In genomic region chr2:116975601-116976431, GRCm38 (mm10) we compare ENCODE assay signal across 8 mouse cellular contexts.
A peak's percentile ranks its signal among the peaks of the same experiment; 100 is the strongest.
DNase-seq lines count a peak whose midpoint lies in the region; ATAC-seq and TF ChIP-seq lines count a peak whose summit lies in the region.

No protein-coding gene starts in this region.

- peak; percentile 64; the same call in 1 of the 2 replicates for TF ChIP-seq POLR2A in heart, adult 2 months (IDR thresholded peaks at IDR 0.05; ENCODE audit: insufficient read depth, low read depth, low read length)

- TF ChIP-seq EP300 in heart, adult 2 months (IDR thresholded peaks at IDR 0.05; ENCODE audit: insufficient read depth, low read depth, low read length): no peak

- no peaks in the 10 kb centered on the region for H3K9me3 ChIP-seq in embryonic facial prominence, embryonic 11.5 days (replicated peaks; ENCODE audit: control insufficient read depth, low read length)
- H3K9me3 ChIP-seq in limb, embryonic 10.5 days (replicated peaks): no peaks in the 10 kb centered on the region
- no peaks in the 10 kb centered on the region for H3K9me3 ChIP-seq in midbrain, embryonic 11.5 days (ENCODE audit: control insufficient read depth, low read length)

- peak overlapping the region; percentile 98 for H3K27ac ChIP-seq in embryonic facial prominence, embryonic 11.5 days (replicated peaks; ENCODE audit: low read depth, low read length)
- H3K27ac ChIP-seq in heart, adult 2 months: peak overlapping the region; percentile 93
- H3K27ac ChIP-seq in limb, embryonic 10.5 days: peak overlapping the region; percentile 98
- peak overlapping the region; percentile 96 for H3K27ac ChIP-seq in midbrain, embryonic 11.5 days (ENCODE audit: low read depth, low read length)

- peak; percentile 90 for ATAC-seq in embryonic facial prominence, embryonic 11.5 days (replicated peaks; ENCODE audit: insufficient number of reproducible peaks, low FRiP score, low TSS enrichment, low read depth)
- peak; percentile 95 for ATAC-seq in midbrain, embryonic 11.5 days (ENCODE audit: low FRiP score)

- H3K4me1 ChIP-seq in embryonic facial prominence, embryonic 11.5 days (ENCODE audit: control insufficient read depth, insufficient read depth, low read length): peaks cover 4% of the 10 kb centered on the region
- H3K4me1 ChIP-seq in heart, adult 2 months (ENCODE audit: control insufficient read depth, insufficient read depth, low read length): peaks cover 14% of the 10 kb centered on the region
- H3K4me1 ChIP-seq in limb, embryonic 10.5 days: peaks cover 99% of the 10 kb centered on the region
- H3K4me1 ChIP-seq in midbrain, embryonic 11.5 days (ENCODE audit: control insufficient read depth, insufficient read depth, low read length): peaks cover 77% of the 10 kb centered on the region

- peak overlapping the region; percentile 78 for H3K4me2 ChIP-seq in embryonic facial prominence, embryonic 11.5 days (ENCODE audit: low read depth, low read length)
- peak overlapping the region; percentile 44 for H3K4me2 ChIP-seq in midbrain, embryonic 11.5 days

- peak overlapping the region; percentile 42 for H3K4me3 ChIP-seq in embryonic facial prominence, embryonic 11.5 days (ENCODE audit: low read depth, low read length)
- H3K4me3 ChIP-seq in heart, adult 2 months: peak overlapping the region; percentile 61
- peak overlapping the region; percentile 56 for H3K4me3 ChIP-seq in limb, embryonic 10.5 days
- peak overlapping the region; percentile 25 for H3K4me3 ChIP-seq in midbrain, embryonic 11.5 days (ENCODE audit: low read depth, low read length)

- under 1% methylated on average over 43 of the region's 54 CpGs for WGBS in embryonic facial prominence, embryonic 11.5 days
- 1% methylated on average over 53 of the region's 54 CpGs for WGBS in heart, adult 2 months
- WGBS in limb, embryonic 10.5 days: under 1% methylated on average over 54 of the region's 54 CpGs
- under 1% methylated on average over 52 of the region's 54 CpGs for WGBS in midbrain, embryonic 11.5 days

- H3K9ac ChIP-seq in embryonic facial prominence, embryonic 11.5 days (replicated peaks; ENCODE audit: low read length): peak overlapping the region; percentile 86
- H3K9ac ChIP-seq in heart, adult 2 months (ENCODE audit: low read depth, low read length): peak overlapping the region; percentile 86
- peak overlapping the region; percentile 59 for H3K9ac ChIP-seq in midbrain, embryonic 11.5 days (ENCODE audit: low read length)

- intact Hi-C loops in heart, adult 2 months (cut with DNase I): loop anchor here (1.0 to 5.0 kb wide), 3 partner anchors 43 to 145 kb away; partner anchors contain the start of gene Spred1

- no peaks in the 10 kb centered on the region for H3K27me3 ChIP-seq in embryonic facial prominence, embryonic 11.5 days (ENCODE audit: control insufficient read depth, insufficient read depth, low read length)
- H3K27me3 ChIP-seq in heart, adult 2 months (ENCODE audit: control insufficient read depth, insufficient read depth, low read length): no peaks in the 10 kb centered on the region
- H3K27me3 ChIP-seq in limb, embryonic 10.5 days (ENCODE audit: low read depth, poor library complexity, severe bottlenecking): no peaks in the 10 kb centered on the region
- H3K27me3 ChIP-seq in midbrain, embryonic 11.5 days (ENCODE audit: control insufficient read depth, insufficient read depth, low read length): no peaks in the 10 kb centered on the region

- no peaks in the 10 kb centered on the region for H3K79me2 ChIP-seq in heart, adult 2 months (replicated peaks; ENCODE audit: control insufficient read depth, insufficient read depth, low read length)

- peak; percentile 47 for TF ChIP-seq CTCF in heart, adult 2 months (IDR thresholded peaks at IDR 0.05)

- peak; percentile 84 for DNase-seq in adrenal gland, postnatal 10 days
- peak; percentile 87 for DNase-seq in embryonic facial prominence, embryonic 11.5 days (ENCODE audit: low spot score)
- DNase-seq in heart, adult 2 months: peak; percentile 86 to 88
- peak; percentile 75 for DNase-seq in kidney, adult 18-20 months
- DNase-seq in limb, embryonic 10.5 days (ENCODE audit: low spot score): peak; percentile 91
- DNase-seq in midbrain, embryonic 11.5 days (ENCODE audit: low spot score, missing footprints): peak; percentile 98
- peak; percentile 53 for DNase-seq in skeletal muscle tissue, adult 2 months (ENCODE audit: low read depth, low spot score)
- no peak for DNase-seq in c-Kit-positive CD71-positive TER-119-positive erythroid progenitor cells, embryonic 14.5 days (ENCODE audit: low spot score)

- no peaks in the 10 kb centered on the region for H3K36me3 ChIP-seq in embryonic facial prominence, embryonic 11.5 days (replicated peaks; ENCODE audit: control insufficient read depth, insufficient read depth, low read depth, low read length)
- peaks cover 8% of the 10 kb centered on the region for H3K36me3 ChIP-seq in heart, adult 2 months (ENCODE audit: control insufficient read depth, insufficient read depth, low read length)
- H3K36me3 ChIP-seq in limb, embryonic 10.5 days: no peaks in the 10 kb centered on the region
- no peaks in the 10 kb centered on the region for H3K36me3 ChIP-seq in midbrain, embryonic 11.5 days (ENCODE audit: control insufficient read depth, insufficient read depth, low read length)
